Mouse (Mus musculus) c-Kit-positive CD71-positive TER-119-positive erythroid progenitor cells, embryonic 14.5 days (primary cell): Measurements from ENCODE around the gene Pycr1.

ENCODE experiments used
- DNase-seq: peaks from one replicate; pipeline ENCODE4 v3.0.0-alpha.2; 2013; ENCODE audit warnings: low spot score

Gene Pycr1

DNA sequence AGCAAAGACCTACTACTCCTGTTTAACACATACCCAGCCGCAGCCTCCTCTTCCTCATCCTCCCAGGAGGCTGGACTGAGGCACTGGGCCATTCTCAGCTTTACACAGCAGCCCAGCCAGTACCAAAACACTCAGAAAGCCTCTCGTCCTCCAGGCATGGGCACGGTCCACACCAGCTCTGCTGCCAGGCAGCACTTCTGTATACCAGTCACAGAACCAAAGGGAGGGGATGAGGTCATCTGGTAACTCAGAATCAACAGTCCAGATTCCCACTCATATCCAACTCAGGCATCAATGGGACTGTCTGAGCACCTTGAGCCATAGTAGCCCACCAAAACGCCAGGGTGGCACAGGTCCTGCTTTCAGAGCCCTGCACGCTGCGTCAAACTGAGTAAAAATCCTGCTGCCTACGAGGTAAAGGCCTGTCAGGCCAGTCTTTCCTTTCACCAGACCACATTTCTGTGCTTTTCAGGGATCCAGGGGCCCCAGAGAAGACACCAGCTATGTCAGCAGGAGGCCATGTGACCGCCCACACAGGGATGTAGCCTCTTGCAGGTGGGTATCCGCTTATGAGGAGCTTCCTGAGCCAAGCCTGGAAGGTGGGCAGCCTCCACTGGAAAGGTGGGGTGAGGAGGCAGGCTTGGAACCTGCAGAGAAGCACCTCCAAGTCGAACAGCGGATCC lies 16.6 kb downstream of the Pycr1 start:
- no peak for DNase-seq

DNA sequence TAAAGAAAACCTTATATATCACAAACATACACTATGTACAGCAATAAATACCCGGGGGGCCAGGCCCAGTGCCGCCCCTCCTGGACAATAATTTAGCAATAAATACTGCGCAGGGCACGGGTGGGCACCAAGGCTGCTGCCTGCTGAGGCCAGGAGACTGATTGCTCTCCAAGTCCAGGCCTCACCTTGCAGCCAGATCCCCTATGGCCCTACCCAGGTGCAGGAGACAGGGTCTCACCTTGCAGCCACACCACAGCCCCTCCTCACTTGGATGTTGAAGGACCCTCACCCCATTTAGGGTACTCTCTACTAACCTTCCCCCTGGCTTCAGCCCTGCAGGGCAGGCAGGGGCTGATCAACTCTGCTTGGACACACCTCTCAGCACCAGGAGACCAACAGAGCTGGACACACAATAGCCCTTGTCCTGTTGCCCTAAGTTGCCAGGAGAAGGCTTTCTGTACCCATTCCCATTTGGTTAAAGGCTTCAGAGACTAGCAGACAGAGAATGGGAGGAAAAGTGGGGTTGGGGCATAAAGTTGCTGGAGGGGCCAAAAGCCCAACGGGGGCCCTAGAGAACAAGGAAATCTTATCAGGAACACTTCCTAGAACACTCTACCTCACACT lies 18.3 kb downstream of the Pycr1 start, which contains the start of gene Sirt7:
Gene Sirt7, minus strand, starts transcription at position 89 of the 624 bp plus-strand sequence.
- no peak for DNase-seq

DNA sequence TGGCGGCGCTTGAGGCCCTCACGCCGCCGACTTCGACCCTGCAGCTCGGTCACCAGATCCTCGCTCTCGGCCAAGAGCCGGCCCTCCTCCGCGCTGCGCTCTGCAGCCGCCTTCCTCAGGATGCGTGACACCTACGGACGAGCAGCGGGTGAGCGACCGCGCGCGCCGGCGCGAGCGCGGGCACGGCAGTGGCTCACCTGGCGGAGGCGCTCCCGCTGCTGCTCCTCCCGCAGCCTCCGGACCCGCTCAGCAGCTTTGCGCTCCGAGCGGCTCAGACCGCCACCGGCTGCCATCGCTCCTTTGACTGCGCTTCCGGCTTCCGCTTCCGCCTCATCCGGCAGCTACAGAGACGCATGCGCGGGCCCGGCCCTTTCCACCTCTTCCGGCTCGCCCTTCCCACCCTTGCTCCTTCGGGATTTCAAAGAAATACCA lies 18.9 kb downstream of the Pycr1 start:
- peak; percentile 78 for DNase-seq

DNA sequence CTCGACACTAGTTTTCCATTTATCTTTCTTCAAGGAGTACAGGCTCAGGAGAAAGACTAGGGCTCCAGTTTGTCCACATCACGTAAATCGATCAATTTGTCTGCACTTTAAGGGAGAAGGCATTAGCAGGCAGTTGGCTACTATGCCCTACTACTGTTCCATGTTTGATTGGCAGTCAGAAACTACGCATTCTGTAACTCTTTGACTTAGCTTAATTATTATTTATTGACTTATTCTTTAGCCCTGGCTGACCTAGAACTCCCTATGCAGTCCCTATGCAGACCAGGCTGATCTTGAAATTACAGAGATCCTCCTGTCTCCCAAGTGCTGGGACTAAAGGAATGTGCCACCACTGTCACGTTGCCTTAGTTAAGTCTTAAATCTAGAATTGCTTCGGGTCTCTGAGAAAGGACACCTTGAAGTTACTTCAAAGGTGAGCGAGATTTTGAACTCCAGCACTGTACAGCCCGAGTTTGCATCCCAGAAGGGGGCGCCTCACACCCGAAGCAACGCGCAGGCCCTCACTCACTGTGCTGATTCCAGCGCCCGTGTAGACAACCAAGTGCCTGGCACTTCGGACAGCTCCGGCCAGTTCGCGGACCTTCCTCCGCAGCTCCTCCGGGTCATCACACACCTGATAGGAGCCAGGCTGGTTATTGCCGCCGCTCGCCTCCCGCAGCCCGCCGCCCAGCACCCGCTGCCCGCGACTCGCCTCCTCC lies 19.4 kb downstream of the Pycr1 start:
- peak; percentile 63 for DNase-seq

DNA sequence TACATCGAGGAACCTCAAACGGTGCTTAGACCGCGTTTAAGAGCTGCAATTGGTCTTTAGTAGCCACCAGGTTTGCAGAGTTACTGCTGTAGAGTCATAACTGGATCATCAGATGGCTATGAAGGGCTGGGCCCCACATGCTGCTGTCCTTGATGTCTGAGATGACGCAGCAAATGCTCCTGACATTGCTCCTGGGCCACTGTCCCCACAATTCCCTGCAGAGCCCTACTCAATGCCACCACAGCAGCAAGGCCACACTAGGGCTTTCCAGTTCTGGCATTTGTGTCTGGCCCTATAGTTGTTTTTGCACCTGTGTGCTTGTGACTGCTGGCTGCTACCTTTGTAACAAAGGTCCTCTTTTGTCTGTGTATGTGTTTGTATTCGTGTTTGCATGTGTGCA lies 20.8 kb downstream of the Pycr1 start:
- no peak for DNase-seq

DNA sequence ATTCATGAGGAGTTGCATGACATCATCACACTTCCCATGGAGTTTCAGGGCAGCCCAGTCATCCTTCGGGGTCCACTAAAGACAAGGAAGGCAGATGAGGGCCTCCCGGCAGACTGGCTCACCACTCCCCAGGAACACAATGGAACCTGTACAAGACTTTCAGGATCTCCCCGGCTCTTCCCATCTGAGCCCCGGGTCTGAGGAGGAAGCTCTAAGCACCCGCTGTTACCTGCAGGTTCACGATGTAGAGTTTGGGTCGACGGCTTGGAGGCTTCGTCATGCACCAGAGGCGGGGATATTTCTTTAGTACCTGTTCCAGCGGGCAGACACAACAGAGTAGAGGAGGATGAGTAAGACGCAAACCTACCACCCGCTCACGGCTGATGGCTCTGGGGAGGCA lies 23.4 kb downstream of the Pycr1 start:
- DNase-seq, result no peak

DNA sequence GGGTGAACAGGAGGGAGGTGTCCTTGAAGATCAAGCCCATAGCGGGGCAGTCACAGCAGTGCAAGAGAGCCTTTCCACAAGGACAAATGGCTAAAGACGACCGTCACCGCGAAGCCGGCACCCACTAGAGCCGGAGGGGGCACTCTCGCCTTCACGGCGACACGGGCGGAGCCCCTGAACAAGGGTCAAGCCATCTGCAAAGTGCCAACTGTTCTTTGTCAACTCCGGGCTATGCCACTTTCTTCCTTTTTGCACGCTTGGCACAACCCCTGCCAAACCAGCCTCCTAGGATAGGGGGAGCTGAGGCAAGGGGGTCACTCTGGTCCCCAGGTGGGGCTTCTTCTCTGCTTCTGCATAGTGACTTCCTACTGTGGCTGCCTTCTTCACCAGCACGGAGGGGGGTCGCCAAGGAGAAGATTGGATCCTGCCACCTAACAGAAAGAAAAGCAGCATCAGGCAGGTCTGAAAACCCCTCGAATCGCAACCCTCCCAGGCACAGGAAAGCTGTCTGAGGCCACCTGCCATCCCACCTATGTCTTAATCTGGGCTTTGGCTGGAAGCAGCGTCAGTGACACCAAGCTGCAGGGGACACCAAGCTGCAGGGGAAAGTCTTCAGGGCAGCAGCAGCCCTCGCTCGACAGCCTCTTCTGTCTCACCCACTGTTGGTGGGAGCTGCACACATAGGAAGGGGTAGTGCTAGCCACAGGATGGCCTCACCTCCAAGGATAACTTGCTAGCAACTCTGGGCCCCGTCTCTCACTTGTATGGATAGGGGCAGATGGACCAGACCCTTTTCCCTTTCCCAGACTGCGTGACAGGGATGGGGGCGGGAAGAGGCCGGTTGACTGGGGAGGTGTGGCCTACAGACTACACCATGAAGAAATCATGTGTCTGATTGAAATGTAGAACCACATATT lies 24.7 kb downstream of the Pycr1 start:
- no peak for DNase-seq

DNA sequence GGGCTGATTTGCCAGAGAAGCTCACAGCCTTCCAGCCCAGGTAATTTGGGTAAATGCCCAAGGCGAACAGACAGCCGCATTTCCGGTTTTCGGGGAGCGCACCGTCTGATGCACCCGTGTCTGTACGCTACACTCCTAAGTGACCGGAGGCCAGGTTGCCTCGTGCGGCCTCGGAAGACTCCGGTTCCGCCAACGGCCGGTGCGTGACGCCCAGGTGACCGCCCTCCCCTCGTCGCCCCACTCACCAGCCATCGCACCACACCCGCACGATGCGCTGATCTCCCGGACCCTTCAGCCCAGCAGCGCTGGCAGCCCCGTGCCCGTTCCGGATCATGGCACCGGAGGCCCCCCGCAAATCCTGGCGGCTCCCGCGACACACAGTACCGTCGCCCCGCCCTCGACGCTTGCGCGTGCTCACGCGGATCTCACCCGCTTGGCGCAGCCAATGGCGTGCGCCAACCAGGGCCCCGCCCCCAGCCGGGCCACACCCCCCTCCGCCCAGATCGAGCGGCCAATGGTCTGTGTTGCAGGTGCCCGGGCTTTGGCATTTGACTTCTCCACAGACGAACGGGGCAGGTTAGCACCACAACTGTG lies 26.0 kb downstream of the Pycr1 start, which contains the start of gene Pcyt2:
Gene Pcyt2, minus strand, starts transcription at position 418 of the 594 bp plus-strand sequence.
- peak; percentile 91 for DNase-seq

DNA sequence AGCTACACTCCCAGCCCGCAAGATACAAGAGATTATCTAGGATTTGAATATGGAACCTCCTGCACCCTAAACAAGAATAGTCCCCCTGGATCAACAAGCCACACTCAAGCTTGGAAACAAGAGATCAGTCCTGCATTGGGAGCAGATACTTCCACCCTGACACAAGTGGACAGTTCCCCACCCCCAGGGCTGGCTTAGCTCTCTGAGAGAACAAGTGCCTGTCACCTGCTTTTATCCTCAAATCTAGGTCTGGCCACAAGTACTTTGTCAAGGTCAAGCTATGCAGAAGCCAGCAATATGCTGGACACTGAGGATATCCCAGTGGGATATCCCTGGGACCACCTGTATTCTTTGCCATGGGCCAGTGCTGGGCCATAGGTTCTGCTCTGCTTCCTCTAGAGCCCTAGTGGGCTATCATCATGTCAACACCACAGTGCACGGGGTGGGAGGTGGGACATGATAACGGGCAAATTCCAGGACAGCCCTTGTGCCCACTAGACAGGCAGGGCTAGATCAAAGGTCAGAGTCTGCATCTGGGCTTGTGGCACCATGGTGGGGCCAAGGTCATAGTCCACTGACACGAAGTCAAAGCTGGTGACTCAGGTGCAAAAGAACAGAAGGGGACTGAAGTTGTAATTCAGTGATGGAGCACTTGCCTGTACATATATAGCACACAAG lies 26.8 kb downstream of the Pycr1 start:
- DNase-seq, result no peak

DNA sequence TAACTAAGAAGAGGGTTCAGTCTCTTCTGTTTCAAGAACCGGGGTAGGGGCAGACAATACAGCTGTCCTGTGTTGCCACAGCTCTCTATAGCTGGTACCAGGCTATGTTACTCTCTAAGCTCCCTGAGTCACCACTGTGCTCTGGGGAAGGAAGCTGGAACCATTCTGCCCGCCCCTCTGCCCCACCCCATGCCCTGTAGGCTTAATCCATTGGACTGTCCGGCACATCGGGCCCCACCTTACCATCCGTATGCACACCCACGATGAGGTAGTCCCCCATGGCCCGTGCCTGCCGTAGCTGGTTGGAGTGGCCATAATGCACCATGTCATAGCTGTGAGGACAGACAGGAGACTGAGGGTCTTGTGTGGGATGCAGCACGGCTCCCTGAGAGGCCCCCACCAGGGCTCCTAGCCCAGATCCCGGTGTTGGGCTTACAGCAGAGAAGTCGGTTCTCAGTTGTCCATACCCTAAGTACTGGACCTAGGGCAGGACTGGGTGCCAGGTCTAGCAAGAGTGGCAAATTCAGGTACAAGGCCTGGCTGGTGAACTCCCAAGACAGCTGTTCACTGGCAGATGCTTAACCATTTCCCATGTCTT lies 27.9 kb downstream of the Pycr1 start:
- DNase-seq, result no peak

DNA sequence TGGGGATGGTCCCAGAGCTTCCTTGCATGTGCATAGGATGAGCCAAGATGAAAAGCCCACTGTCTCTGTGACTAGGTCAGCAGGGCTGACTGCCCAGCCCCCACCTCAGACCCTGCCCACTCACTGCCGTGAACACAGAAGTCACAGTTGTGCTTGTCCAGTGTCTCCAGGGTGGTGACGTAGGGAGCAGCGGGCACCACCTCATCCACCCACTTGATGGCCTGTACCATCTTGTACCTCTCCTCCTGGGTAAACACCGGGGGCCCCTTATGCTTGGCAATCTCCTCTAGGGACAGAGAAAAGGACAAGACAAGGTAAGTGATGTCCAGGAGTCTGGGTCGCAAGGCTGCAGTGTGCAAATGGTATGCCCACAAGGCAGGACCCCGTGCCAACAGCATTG lies 28.4 kb downstream of the Pycr1 start:
- DNase-seq, result no peak

DNA sequence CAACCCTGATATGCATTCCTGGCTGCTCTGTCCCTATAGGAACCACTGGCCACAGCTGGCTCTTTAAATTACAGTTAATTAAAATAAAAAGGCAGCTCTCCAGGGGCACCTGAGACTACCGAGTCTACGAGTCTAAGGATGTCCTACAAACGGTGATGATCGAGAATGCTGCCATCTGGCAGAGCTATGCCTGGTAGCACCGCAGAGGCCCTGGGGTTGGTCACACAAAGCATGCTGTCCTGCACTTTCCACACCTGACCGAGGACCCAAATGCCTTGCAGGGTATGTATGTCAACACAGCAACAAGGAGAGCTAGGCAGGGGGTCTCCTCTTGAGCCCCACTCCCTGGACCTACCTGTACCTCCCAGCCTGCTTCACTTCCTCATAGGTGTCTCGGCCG lies 29.6 kb downstream of the Pycr1 start:
- no peak for DNase-seq

DNA sequence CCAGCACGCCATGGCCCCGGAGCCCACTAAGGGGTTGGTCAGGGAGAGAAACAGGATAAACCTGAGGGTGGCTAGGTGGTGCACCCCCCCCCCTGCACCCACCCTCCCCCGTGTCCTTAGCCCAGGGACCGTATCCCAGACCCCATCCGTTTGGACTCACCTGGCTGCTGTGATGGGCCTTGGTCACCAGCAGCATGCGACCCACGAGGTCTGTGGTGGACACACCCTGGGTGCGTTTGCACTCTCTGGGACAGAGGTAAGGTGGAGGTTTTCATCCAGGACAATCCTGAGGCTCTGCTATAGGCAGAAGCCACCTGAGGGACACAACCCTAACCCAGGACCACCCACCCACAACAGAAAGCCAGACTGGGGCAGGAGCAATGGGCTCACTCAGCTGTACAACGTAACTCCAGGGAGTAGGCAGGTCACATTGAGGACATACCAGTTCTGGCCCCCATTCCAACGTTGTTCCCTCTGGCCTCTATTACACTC lies 30.0 kb downstream of the Pycr1 start:
- DNase-seq, result no peak

DNA sequence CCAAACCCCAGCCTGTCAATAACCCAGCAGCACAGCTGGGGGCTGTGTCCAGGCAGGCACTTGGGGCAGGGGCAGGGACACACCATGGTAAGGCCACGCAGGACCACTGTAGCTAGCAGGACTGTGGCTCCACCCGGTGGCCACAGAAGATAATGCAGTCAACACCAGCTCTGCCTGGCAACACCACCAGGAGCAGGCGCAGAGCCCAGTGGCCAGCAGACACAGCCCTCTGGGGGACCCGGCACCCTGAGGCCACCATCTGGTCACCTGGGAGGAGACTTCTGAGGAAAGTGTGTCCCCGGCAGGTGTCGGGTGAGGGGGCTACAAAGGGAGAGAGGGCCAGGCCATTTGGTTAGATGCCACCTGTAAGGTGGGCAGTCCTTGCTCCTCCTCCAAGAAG lies 30.8 kb downstream of the Pycr1 start:
- no peak for DNase-seq

DNA sequence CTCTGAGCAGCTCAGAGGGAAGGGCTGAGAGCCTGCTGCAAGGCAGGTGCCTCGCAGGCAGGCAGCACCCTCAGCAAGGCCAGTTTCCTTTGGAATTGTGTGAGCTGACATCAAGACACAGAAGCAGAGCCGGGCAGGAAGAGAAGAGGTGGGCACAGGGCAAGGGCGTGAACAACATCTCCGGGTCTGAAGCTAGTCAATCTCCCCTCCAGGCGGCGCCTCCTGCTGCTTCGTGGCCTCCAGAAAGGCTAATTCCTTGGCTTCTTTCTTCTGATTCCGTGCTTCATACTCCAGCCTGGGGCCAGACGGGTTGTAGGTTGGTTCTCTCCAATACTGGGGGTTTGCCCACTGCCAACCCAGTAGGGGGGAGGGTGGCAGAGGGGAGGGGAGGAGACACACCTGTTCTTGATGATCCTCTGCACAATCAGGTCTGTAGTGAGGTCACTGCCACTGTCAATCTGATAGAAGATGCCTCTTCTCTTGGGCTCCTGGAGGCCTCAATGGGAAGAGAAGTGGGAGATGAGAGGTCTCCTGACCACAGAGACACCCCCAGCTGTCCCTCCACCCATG lies 33.0 kb downstream of the Pycr1 start:
- DNase-seq, result no peak

DNA sequence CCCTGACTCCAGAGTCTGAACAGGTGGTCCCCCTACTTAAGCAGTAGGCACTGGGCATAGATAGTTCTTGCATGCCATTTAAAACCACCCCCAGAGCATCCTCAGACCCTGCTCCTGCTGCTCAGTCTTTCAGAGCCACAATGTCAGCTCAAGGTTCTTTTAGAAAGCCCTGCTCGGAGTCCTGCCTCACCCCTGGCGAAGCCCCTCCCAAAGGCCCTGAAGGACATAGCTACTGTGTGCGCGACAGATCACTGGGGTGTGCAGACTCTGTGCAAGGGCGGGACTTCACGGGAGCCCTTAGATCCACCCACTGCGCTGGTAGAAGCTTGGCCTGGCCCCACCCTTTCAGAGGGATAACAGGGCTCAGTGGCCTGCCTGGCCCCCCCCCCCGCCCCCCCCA lies 34.3 kb downstream of the Pycr1 start:
- no peak for DNase-seq

DNA sequence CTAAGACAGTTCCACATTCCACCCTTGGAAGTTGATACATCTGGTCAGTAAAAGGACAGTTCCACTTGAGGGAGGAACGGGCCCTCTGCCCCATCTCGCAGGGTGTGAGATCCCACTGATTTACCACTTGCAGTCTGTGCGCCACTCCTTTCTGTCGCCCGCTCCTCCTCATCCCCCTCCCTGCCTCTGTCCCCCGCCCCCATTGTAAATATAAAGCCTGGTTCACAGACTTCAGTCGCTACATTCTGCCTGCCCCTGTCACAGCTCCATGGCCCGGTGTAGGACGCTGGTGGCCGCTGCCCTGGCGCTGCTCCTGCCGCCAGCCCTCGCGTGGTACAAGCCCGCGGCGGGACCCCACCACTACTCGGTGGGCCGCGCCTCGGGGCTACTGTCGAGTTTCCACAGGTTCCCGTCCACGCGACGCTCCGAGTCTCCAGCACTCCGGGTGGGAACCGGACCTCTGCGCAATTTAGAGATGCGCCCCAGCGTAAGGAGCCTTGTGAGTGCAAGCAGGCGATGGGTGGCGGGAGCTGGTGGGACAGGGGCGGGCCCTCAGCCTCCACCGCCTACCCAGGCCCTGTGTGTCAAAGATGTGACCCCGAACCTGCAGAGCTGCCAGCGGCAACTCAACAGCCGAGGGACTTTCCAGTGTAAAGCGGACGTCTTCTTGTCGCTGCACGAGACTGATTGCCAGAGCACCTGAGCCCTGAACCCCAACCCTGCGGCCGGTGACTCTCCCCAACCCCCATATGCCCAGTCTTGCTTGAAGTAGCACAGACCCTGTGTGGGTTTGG lies 35.1 kb downstream of the Pycr1 start, which contains the start of gene Npb:
Gene Npb, plus strand, starts transcription at position 237 of the 794 bp plus-strand sequence.
- DNase-seq, result no peak

DNA sequence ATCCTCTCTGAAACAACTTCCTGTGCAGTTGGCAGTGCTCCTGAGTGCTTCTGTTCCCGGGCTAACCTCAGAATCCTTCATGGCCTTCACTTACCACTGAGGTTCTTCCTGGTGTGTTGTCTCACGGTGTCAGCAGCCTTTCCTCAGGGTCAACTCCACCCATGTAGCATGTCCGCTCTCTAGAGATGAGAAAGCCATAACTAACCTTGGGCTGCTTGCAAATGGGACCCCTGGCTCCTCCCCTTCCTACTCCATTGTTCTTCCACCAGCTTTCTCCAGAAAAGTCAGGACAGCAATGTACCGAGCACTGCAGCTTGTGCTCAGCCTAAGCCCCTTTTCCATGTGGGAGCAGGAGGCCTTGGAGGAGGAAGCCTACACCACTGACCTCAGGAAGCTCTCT lies 36.8 kb downstream of the Pycr1 start:
- no peak for DNase-seq

DNA sequence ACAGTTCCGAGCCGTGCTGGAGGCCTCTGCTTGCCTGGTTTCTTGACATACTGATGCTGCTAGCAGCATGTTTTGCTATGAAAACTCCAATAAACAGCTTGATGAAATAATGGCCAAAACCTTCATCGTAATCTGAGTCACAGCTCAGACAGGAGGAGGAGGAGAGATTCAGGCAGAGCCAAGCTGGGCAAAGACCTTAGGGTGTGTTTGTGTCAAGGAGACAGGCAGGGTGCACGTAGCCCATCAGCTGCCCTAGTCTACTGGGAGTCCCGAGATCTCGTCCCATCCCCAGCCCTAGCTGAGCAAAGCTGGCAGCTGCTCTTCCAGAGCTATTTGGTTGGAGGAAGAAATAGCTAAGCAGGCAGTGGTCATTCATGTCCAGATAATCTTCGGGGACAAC lies 37.9 kb downstream of the Pycr1 start:
- DNase-seq, result no peak
